Mouse (Mus musculus) adrenal gland, postnatal 36 days (tissue): Measurements from ENCODE around the gene Gm2115. TPM values are rescaled to one million over a fixed set of nuclear protein-coding genes. Genes with fewer than 3 reads are reported as not detected.

Experiments used
- DNase-seq, 2 experiments: peaks; one replicate each; pipeline ENCODE4 v3.0.0; 2021; ENCODE audit warnings: mixed read lengths in 1 of 2
- total RNA-seq, 2 experiments: library from RNA; stranded (reverse); gene quantifications; 2 replicates each; pipeline ENCODE4 v1.2.3; 2021

Gm2115 gene
- total RNA-seq, 2 experiments from 2014 or later = 26.1 to 34.7 TPM

DNA sequence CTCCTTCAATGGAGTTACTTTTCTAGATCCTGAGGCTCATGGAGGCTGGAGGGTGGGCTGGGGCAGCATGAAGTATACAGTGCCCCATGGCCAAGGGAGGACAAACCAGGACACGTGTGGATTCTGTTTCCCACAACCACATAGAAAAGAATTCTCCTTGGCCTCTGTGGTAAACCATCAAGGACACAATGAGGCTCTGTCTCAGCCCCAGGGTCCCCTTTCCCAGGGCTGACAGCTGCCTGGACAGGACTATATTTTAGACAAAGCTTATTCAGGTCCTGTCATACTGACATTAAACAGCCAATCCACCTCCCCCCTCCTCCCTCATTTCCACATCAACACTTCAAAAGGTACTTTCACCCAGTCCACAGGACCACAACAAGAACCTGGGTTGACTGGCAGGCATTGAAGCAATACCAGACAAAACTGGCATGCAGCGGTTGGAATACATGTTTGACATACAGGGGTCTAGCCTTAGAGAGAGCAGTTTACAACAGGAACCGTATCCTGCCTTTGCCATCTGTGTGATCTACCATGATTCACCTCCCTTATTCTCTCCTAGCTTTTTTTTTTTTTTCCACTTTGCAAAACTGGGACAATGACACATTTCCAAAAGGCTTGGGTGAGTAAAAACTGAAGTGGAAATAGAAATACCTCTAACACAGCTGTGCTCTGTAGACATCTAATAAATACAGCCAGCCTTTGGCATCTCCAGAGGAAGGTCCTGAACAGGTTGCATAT, 57.8 kb downstream of the Gm2115 start:
- no peak for DNase-seq

- no peak for DNase-seq
These were observed 58.5 kb downstream of the Gm2115 start for GRCm38 (mm10) chr7:84587101-84587783.

DNA sequence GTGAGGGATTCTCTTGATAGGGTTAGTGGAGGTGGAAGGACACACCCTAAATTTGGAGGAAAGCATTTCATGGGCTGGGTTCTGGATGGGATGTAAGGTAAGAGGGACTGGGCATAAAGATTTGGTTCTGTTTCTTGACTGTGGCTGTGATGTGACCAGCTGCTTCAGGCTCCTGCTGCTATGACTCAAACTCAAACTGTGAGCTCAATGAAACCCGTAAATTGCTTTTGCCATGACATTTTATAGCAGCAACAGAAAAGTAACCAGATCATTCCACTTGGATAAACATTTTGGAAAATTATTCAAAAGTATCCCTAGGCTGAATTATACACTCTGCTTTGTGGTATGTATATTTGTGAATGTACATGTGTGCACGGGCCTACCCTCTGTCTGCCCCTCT, 61.9 kb downstream of the Gm2115 start:
- DNase-seq = no peak

DNA sequence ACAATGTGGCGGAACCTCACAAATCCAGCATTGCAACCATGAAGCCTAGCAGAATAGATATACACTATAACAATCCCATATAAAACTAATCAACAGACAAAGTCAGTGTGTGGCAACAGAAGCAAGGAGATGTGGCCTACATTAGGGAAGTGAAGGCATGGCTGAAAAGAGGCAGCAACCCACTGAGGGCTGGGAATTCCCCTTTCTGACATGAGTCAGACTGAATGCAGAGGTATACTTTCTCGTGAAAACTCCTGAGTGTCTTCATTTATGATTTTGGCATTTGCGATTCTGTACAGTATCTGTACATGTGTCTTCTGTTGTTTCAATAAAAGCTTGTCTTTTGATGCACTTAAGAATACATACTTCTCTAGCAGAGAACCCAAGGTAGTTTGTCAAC, 62.6 kb downstream of the Gm2115 start:
- no peak for DNase-seq

- DNase-seq = peak in 1 of 2 experiments; percentile 33
These were observed 65.5 kb downstream of the Gm2115 start for GRCm38 (mm10) chr7:84594087-84594916.

GRCm38 (mm10) chr7:84594917-84595303, 66.2 kb downstream of the Gm2115 start:
- no peak for DNase-seq

DNA sequence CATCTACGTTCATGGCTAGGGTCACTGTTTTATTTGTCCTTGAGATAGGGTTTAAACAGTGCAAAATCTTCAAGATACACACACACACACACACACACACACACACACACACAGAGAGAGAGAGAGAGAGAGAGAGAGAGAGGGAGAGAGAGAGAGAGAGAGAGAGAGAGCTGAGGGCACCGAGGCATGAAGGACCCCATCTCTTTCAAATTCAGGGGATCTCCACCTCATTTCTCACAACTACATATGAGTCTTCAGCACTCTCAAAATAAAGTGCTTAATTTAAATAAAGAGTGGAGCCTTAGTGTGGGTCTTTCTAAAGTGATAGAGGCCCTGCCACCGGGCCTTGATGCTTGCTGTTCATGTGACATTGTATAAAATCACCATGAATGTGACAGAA, 67.2 kb downstream of the Gm2115 start:
- DNase-seq = no peak

GRCm38 (mm10) chr7:84596633-84597032, 67.9 kb downstream of the Gm2115 start:
- DNase-seq = no peak

- DNase-seq = no peak
These were observed 71.9 kb downstream of the Gm2115 start for GRCm38 (mm10) chr7:84600631-84601030.

GRCm38 (mm10) chr7:84601331-84601730, 72.6 kb downstream of the Gm2115 start:
- DNase-seq = no peak

DNA sequence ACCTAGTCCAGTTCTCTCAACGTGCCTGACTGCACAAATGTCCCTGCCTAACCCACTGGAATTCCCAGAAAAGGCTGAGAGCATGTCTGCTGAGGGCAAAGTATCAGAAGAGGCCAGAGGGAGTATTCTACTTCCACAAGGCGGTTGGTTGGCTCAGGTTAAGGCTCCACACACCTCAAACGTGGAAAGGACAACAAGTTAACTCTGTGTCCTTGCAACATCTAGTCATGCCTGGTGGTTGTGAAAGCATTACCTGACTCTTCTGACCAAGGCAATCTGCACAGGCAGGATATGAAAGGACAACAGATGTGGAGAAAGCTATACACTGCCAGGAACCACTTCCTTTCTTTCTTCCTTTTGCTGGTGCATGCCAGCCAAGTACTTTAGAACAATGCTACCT, 75.7 kb downstream of the Gm2115 start:
- DNase-seq = peak in 1 of 2 experiments; percentile 13

DNA sequence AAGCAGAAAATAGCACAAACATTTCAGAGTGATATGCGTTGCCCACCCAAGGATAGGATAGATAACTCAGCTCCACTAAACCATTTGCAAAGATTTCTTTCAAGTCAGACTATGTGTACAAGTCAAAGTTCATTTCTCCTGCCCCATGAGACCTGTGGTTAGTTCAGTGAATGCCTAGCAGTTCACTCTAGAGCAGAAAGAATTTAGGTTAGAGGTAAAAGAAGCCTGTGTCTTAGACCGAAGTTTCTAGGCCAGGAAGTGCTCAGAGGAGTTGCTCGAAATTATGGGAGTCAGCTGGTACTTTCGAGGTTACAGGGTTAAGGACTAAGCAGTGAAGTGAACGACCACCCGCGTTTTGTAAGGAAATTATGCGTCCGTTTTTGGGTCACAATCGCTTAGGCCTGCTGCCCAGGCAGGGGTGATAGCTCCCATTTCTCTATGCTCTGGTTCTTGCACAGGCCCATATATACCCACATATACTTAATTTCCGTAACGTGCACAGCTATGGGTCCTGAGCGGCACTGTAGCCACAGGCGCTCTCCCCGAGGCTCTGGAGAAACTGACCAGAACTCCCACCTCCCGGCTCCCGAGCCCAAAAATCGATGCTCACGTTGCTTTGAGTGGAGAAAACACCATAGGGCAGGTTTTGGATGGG, 76.4 kb downstream of the Gm2115 start:
- DNase-seq = peak in 1 of 2 experiments; percentile 5

DNA sequence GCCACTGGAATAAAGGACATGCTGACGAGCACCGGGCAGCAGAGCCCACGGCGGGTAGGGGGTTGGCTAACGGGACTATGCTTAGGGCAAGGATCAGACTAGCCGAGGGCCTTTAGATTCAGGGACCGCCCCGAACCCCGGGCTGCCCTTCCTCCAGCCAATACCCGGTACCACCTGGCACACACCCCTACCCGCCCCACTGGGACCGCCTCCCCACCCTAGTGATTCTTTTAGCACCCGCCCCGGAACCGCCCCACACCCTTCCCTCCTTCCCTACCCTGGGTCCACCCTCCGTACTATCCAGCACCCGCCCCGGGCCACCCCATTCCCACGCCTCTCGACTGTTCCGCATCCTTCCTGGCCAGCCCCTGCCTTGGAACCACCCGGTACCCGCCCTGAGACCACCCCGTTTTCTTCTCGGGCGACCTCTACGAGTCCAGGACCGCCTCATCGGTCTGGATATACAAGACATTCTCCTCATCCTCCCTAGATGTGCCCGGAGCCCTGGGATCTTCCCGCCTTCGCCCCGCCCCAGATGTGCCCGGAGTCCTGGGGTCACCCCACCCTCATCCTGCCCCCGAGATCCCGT, 77.0 kb downstream of the Gm2115 start:
- peak; percentile 94 for DNase-seq

- DNase-seq = peak; percentile 74 to 80
These were observed 77.6 kb downstream of the Gm2115 start, which contains the start of gene Fah for GRCm38 (mm10) chr7:84606293-84606749. Fah (minus strand) TSS chr7:84606722.

GRCm38 (mm10) chr7:84611609-84612008, 82.9 kb downstream of the Gm2115 start:
- DNase-seq = no peak

- no peak for DNase-seq
These were observed 83.7 kb downstream of the Gm2115 start for GRCm38 (mm10) chr7:84612445-84612844.

GRCm38 (mm10) chr7:84618951-84619350, 90.2 kb downstream of the Gm2115 start:
- no peak for DNase-seq

GRCm38 (mm10) chr7:84620956-84621355, 92.2 kb downstream of the Gm2115 start:
- DNase-seq = no peak

- no peak for DNase-seq
These were observed 95.0 kb downstream of the Gm2115 start for GRCm38 (mm10) chr7:84623718-84624117.

DNA sequence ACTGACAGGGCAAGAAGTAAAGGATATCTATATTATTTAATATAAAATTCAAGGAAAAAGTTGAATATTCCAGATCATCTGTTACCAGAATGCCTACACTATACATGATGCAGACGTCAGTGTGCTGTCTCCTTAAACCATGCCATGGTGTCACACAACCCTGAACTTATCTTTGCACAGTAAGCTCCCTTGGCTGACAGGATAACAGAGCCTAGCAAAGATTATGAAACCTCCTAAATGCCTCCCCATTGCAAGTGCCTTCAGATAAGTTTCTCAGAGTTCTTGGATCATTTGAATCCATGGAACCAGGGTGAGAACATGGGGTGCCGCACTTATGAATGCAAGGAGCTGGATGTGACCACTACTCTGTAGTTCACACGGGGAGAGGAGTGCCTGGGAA, 103.1 kb downstream of the Gm2115 start:
- DNase-seq = no peak
